Mouse (Mus musculus) CD8-positive naive resting alpha-beta T cell, adult 2 months (primary cell): ENCODE measurements around the gene Crim1.
A peak's percentile ranks its signal among the peaks of the same experiment; 100 is the strongest.

ENCODE experiments used
- DNase-seq, 2 experiments: peaks; one replicate each; pipeline ENCODE4 v3.0.0; 2022; ENCODE audit warnings: low read depth in 2 of 2, low spot score in 2 of 2

The Crim1 gene

DNA sequence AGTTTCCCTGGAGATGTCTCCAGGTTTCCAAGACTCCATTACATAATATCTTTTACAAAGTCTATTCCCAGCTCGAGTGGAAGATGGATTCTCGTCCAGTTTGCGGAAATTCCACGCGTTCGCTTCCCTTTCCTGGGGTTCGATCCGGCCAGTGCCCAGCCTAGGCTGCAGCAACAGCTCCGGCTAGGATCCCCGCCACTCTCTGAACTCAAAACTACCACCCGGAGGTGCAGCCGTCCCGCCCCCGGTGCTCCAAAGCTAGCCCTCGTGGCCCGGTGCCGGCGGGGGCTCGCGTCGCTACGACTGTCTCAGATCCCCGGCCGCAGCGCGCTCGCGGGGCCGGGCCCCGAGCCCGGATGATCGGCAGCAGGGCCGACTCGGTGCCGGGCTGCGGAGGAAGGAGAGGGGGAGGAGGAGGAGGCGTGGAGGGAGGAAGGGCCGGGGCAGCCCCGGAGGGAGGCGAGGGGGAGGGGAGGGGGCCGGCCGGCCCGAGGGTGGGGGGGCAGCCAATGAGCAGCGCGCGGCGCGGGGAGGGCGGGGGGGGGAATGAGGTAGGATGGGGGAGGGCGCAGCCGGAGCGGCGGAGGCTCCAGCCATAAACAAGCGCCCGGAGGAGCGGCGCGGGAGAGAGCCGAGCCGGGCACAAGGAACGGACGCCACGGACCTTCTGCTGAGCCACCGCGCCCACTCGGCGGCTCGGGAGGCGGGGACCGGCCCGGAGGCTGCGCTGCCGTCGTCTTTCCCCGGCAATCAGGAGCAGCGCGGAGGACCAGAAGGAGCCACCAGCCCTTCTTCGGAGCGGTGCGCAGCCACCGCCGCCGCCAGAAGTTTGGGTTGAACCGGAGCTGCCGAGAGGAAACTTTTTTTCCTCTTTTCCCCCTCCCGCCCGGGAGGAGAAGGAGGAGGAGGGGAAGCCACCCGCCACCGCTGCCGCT is at the start of gene Crim1:
TSS of gene Crim1 (plus strand) at position 623 of the 935 bp plus-strand sequence.
- peak; percentile 39 to 44 for DNase-seq

DNA sequence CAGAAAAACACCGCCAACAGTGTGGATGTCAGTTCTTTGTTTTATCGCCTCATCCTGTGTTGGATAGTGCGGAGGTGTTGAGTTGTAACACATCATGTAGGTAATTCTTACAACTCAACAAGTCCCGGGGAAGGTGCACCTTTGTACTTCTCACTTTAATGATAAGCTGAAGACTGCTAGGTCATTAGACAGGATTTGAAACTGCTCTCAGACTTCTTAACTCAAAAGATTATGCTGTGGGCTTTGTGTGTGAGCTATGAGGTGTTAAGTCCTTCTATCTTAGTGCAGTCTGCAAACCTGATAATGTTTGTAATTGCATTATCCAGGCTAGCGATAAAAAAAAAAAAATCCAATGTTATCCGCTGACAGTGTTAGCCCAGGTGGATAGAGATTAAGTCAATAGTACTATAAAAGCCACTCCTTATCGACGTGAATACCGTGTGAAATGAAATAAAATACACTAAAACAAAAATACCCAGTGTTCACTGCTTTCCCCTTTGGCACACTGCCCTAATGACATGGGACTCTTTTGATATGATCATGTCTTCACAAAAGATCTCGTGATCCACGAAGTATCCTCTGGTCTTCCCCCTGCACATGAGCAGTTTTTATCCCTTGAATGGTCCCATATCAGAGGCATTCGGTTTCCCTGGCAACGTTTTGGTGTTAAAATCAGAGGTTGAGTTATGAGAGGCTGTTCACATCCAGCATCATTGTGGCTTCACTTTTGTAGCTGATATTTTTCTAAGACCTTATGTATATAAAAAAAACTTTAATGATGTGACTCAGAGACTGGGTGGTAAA is 48.4 kb upstream of the Crim1 start:
- DNase-seq: no peak

DNA sequence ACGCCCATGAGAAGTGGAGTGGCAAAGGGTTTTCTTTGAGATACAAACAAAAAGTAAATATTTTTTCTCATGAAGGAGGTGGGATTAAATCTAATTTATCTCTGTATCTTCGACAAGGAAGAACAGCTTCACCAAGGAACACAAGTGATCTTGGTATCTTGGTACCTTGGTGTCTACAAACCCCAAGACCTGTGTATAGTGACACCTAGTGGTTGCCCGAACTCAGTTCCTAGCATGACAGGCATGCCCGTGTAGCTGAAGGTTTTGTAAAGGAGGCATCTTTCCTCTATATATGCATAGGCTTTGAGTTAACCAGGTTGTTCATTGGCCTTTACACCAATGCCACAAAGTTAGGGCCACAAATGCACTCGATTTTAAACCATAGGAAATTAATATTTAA is 36.8 kb upstream of the Crim1 start:
- DNase-seq: peak; percentile 43 to 49

DNA sequence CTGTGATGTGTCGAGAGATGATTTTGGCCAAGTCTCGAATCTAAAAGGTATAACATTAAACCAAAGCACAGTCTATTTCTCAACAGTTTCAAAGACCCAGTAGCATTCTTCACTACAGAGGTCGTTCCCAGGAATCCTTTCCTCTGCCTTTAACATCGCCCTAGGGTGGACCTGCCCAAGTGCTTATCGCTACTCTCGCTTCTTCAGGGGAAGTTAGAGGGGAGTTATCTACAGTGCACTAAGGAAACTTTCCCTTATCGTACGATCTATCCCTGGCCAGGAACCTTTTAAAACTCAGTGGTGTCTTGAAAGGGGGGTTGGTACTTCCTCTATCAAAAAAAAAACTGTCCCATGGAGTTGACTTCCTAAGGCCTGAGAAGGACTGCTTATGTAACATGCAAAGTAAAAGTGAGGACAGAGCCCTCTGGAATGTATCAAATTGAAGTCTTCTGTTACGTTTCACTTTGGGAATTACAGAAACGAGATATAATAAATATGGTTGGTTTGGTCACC is 36.3 kb upstream of the Crim1 start:
- no peak for DNase-seq

DNA sequence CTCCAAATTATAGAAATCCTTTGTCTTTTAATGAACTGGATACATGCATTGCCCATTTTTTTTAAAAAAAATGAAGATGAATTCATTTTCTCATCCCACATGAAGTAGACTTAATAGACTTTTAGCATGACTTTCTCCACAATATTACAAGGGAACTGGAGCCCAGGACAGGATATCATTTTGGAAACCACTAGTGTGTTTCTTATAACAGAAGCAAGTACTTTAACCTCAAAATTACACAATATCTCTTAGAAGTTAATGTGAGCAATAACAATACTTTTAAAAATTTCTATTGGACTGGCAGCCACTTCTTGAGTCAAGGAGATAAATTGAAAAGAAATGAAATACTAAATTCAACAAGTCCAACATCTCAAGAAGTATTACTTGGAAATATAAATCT is 34.2 kb upstream of the Crim1 start:
- DNase-seq: no peak

DNA sequence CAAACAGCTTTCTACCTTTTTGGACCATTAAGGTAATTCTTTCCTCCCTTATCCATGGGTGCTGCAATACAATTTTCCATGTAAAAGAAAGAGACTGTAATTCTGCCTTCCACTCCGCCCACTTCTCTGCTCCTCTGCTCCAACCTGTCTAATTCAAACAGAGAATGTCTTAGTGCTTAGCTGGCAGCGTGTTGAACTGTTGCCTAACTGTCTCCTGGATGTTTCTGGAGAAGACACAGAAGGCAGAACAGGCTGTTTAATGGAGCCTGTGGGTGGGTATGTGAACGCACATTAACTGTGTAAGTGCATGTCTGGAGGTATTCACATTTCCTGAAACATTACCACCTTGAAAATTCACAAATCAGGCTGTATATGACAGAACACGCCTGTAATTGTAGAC is 33.5 kb upstream of the Crim1 start:
- no peak for DNase-seq

DNA sequence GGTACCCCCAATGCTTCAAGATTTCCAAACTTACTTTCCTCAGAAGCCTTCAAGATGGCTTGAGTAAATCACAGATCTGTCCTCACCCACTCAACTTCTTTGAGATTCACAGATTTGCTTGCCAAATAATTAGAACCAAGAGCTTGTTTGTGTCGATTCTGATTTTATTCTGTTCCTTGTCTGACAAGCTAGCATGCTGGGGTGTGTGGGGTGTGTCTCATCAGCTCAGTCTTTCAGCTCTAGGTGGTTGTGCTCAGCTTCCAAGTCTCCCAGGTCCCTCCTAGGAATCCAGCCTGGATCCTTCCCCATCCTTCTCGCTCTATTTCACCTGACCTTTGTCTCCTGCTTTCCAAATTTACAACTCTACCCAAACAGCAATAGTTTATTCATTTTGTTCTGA is 27.7 kb upstream of the Crim1 start:
- no peak for DNase-seq

DNA sequence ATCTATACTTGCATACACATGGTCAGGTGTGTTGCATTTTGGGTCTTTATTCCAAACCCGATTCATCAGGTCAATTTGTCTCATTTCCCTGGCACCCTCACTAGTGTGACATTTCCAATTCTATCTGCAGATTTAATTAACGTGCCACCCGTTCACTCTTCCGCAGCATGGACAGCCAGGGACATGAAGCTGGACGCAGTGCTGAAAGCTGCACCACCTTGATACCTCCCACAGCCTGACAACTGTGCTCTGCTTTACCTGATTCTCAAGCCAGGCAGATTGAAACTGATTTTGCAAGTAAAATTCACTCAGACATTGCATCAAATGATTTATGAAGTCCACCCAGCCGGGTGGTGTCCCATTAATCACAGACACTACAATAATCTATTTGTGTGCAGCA is 19.3 kb upstream of the Crim1 start:
- no peak for DNase-seq

DNA sequence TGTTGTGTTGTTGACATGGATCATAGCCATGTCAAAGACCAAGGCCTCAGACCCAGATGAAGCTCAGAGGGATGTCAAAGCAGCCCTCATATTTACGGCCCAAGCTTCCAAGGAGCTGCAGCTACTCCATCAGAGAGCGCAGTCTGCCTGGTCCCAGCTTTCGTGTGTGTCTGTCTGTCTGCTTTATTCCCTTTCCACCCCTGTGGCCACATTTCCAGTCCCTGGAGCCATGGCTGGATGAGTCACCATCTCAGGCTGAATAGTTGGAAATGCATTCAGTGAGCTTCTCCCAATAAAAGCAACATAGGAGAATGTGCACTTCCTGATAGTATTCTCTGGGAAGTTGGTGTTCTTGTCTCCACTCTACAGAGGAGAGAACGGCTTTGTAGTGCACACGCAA is 3.9 kb upstream of the Crim1 start:
- DNase-seq: no peak

DNA sequence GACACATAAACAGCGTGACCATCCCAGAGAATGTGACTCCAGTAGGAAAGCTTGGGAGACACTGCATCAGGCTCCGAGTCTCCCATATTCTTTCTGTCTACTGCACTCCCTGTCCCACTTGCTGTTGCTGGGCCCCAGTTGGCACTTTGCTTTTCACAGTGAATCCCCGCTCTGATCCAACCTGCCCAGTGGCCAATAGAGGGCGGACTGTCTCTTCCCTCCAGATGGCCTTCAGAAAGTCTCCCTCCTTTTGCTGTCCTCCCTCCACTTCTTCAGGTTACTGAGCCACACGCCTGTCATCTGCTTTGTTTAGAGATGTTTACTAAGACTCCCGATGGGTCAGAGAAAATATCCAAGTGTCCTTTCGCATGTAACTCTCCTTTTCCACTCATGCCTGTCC is 2.9 kb upstream of the Crim1 start:
- DNase-seq: peak in 1 of 2 experiments; percentile 15

DNA sequence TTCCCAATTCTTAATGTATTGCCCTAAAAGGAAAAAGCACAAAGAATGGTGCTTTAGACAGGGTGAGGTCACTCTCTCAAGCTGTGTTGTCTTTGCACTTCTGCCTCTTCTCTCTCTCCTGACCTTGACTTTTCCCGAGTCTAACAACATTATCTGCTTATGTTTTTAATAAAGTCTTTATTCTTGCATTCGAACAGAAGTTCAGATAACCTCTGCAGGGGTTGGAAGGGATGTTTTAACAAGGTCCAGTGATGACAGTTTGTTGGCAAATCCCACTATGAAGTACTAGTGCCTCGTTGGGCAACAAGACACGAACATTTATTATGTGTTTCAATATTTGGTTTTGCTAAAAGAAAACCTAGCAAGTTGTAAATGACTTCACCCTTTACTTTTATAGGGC is 1.9 kb upstream of the Crim1 start:
- no peak for DNase-seq

DNA sequence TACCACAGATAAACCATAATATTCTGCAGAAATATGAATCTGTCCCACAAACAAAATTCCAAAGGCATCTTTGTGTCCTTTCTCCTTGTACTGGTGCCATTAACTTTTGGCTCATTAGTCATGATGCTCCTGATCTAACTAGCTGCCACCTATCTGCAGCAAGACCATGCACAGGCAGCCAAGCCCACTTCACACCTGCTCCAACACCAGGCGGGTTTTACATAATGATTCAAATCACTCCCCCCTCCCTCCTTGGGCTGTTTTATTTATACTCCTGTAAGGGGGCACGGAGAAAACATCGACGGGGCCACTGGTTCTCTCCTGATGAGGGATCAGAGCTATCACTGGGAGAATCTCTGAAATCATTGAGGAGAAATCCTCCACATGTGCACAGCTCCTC is 1.2 kb upstream of the Crim1 start:
- DNase-seq: no peak

DNA sequence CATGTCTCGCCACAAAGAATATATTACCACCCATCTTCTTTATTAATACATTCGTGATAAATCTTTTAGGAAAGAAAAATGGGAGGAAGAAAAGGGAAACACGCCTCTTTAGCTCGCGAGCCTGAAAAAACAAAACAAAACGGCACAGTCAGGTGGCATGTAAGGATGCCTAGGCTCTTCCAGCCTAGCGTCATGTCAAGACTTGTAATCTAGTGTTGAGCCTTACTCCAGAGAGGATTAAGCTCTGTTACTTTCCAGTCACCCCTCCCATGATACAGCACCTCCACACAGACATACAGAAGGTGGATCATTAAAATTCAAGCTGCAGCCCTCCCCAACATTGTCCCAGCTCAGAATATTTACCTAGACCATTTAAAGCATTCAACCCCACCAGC is 820 bp upstream of the Crim1 start:
- peak in 1 of 2 experiments; percentile 3 for DNase-seq

DNA sequence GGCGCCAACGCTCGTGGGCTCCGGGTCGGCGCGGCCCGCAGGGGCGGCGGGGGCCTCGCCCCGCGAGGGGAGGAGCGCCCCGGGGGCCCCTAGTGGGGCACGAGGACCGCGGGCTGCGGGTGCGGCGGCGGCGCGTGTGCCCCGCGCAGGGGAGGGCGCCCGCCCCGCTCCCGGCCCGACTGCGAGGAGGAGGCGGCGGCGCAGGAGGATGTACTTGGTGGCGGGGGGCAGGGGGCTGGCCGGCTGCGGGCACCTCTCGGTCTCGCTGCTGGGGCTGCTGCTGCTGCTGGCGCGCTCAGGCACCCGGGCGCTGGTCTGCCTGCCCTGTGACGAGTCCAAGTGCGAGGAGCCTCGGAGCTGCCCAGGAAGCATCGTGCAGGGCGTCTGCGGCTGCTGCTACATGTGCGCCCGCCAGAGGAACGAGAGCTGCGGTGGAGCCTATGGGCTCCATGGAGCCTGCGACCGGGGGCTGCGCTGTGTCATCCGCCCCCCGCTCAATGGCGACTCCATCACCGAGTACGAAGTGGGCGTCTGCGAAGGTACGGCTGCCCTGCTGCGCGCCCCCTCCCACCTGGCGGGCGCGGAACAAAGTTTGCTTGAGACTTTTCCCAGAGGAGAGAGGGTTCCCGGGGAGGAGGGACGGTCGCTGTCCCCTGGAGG is 643 bp downstream of the Crim1 start:
- DNase-seq: peak; percentile 47 to 52

DNA sequence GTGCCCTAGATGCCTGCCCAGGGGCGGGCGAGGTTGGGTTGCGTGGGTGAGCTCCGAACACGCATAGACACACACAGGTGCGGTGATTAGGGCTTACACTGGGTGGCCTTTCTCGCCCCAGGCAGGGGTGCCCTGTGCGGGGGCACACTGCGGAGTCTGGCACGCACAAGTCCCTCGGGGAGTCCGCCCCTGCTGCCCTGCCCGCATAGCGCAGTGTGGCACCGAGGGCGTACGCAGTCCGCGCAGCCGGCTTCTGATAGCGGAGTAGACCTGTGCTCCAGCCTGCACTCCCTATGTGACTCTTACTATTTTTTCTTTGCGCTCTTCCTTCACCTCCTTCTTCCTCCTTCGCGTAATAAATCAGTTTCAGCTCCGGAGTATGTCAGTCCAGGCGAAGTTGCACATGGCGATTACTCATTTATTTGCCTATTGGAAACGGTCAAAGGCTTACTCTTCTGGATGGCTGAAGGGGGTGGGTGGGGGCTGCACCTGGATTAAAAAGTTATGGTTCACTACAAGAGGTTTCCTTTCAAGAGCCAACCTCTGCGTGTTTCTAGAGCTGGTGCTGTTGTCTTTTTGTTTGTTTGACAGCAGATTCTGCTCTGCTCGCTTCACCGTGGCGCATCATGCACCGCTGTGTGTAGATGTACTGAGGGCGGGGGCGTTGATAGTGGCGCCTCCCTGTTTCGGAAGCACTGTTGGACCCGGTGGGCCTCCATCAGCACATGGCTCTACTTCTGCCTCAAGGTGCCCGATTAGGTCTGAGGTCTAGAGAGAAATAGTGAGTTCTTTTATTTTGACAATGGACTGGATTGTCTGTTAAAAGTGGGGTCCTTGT is 1.4 kb downstream of the Crim1 start:
- peak; percentile 14 to 31 for DNase-seq

DNA sequence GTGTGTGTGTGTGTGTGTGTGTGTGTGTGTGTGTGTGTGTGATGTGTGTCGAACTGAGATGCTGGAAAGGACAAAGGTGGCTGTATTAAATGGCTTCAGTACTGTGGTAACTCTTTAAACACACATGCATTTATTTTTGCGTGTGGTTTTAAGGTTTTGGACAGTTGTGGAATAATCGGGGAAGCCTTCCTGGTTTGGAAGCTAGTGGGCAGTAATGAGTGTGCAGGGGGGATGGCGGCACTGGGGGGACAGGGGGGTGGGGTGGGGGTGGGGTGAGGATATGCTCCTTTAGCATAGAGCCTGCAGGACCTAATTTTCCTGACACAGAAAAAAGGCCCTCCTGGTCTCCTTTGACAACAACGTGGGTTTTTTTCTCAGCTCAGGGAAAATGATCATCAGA is 2.2 kb downstream of the Crim1 start:
- DNase-seq: no peak

DNA sequence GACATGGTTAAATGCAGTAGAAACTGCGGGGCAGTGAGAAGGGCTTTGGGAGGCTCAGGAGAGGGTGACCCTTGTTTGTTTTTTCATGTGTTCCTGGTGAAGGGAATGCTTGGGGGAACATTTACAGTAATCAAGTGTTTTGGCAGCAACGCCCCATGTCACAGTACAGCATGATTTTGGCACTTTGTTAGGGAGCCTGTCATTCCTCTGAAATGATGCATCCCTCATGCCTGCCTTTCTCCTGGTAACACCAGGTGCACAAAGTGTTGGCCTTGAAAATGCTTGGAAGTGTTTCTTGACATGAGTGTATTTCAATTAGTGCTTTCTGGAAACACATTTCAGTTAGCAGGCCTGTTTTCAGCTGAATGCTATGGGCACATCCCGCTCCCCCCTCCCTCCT is 2.7 kb downstream of the Crim1 start:
- DNase-seq: no peak

DNA sequence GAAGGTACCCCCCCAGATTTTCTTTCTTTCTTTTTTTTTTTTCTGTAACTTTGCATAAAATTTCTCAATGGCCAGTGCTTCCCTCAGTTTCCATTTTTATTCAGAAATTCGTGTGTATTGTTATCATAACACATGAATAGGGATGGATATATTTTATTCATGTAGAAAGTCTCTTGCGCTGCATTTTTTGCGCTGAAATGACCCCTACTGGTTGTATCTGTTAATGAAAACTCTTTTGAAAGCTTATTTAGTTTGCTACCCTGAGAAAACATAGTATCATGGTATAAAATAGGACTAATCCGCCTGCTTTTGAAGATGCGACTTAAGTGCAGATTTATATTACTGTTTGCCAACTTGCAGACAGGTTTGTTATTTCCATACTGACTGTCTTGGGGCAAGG is 3.4 kb downstream of the Crim1 start:
- DNase-seq: no peak

DNA sequence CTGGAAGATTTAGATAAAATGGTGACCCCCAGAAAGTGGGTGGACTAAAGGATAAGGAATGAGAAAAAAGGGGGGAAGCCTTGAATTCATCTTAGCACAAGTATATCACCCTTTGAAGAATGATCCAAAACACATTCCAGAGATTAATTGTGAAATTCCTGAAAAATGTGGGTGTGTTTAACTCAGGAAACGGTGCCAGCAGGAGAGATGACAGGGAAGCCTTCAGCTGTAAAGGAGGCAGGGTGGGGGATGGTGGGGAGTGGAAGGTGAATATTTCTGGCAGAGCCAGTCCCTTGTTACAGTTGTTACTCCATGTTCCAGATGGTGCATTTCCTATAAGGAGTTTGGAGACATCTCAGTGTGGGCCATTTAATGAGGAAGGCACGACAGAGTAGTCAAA is 6.4 kb downstream of the Crim1 start:
- no peak for DNase-seq

DNA sequence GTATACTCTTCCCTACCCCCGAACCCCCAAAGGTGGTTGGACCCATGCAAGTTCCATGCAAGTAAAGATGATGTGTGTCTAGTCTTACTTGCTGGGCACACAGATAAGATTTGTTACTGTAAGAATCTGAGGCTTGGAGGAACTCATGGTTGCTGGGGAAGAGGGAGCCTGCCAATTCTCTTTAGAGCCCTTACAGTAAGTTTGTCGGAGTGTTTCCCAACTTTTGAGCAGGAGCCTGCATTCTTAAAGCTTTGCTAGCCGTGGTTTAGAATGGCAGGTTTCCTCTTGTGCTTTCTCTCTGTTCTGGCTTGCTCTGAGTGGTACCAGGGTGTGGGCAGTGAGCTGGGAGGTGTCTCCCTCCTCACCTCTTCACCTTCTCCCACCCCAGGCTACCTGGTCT is 7.2 kb downstream of the Crim1 start:
- DNase-seq: no peak

DNA sequence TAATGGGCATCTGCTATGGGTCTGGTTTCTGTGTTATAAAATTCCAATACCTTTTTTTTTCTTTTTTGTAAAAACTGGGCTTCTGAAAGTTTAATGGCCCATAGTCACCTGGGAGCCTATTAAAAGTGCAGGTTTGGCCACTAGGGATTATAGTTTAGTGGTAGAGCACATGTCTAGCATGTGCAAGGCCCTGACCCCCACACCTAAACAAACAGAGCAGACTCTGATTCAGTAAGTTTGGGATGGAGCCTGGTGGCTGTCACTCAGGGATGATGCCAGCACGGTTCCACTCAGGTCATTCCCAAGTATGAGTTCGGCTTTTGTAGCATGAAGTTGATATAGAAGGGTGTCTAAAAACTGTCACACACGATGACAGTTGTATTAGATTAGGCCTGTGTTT is 8.8 kb downstream of the Crim1 start:
- no peak for DNase-seq
